Mouse (Mus musculus) CH12.LX (cell line): ENCODE measurements around the gene Pcdh17. TPM values are rescaled to one million over a fixed set of nuclear protein-coding genes. Genes with fewer than 3 reads are reported as not detected.

ENCODE experiments used
- DNase-seq: peaks from one replicate; pipeline ENCODE4 v3.0.0-alpha.2; 2013; ENCODE audit errors: extremely low read depth
- H3K27ac ChIP-seq: 2 replicates; pipeline ENCODE4 v1.5.1; 2012; ENCODE audit warnings: low read depth, mild to moderate bottlenecking, control low read depth, moderate library complexity; ENCODE audit not compliant: insufficient read depth
- H3K27me3 ChIP-seq: replicated peaks from 2 replicates; pipeline ENCODE3; 2012; ENCODE audit warnings: inconsistent platforms
- H3K36me3 ChIP-seq, 2 experiments: replicated peaks in 1 of 2; 2 replicates each; pipeline versions ENCODE3 to v1.6.1; 2012; ENCODE audit warnings: inconsistent platforms in 1 of 2, low read length in 1 of 2, mild to moderate bottlenecking in 1 of 2, mixed read lengths in 1 of 2, moderate library complexity in 1 of 2; ENCODE audit not compliant: control insufficient read depth in 1 of 2, insufficient read depth in 1 of 2
- H3K4me1 ChIP-seq, 2 experiments: 2 replicates each; pipeline ENCODE4 v1.6.1; 2012; ENCODE audit warnings: inconsistent platforms in 1 of 2, moderate library complexity in 1 of 2; ENCODE audit not compliant: insufficient read depth in 2 of 2, control insufficient read depth in 1 of 2
- H3K4me2 ChIP-seq: 2 replicates; pipeline ENCODE4 v1.6.1; 2012; ENCODE audit warnings: low read depth, mild to moderate bottlenecking, control low read depth; ENCODE audit not compliant: poor library complexity, insufficient read depth, severe bottlenecking
- H3K4me3 ChIP-seq, 3 experiments: fragments of 150-350 bp in 1 of 3; sonication (generic) in 1 of 3; replicated peaks in 1 of 3; 2 replicates each; pipeline versions ENCODE3 to v1.5.1; 2011 to 2012; ENCODE audit warnings: low read depth in 2 of 3, low read length in 2 of 3, mild to moderate bottlenecking in 2 of 3, moderate library complexity in 2 of 3, control low read depth in 1 of 3, improper control_type of control experiment in 1 of 3, inconsistent platforms in 1 of 3, mixed read lengths in 1 of 3; ENCODE audit not compliant: poor library complexity in 1 of 3
- H3K79me2 ChIP-seq: replicated peaks from 2 replicates; pipeline ENCODE4 v1.6.1; 2012; ENCODE audit warnings: mild to moderate bottlenecking, moderate library complexity; ENCODE audit not compliant: control insufficient read depth, poor library complexity, insufficient read depth, severe bottlenecking; ENCODE audit errors: extremely low read depth
- H3K9ac ChIP-seq: 2 replicates; pipeline ENCODE4 v1.6.1; 2012; ENCODE audit warnings: low read depth, mild to moderate bottlenecking, control low read depth, moderate library complexity; ENCODE audit not compliant: insufficient read depth
- H3K9me3 ChIP-seq: replicated peaks from 2 replicates; pipeline ENCODE3; 2012; ENCODE audit warnings: low read length, inconsistent platforms, mixed read lengths
- CTCF ChIP-seq, 2 experiments: IDR thresholded peaks in 1 of 2; conservative IDR thresholded peaks in 1 of 2; 2 replicates each; pipeline ENCODE4 v1.5.1; 2011 to 2012; ENCODE audit warnings: low read depth in 2 of 2, low read length in 2 of 2, improper control_type of control experiment in 1 of 2, inconsistent platforms in 1 of 2, mild to moderate bottlenecking in 1 of 2, moderate library complexity in 1 of 2
- EP300 ChIP-seq: IDR thresholded peaks from 2 replicates; pipeline ENCODE4 v1.6.1; 2011; ENCODE audit warnings: low read length, improper control_type of control experiment
- GABPA ChIP-seq: IDR thresholded peaks from 2 replicates; pipeline ENCODE4 v1.6.1; 2012; ENCODE audit warnings: low read depth, low read length, improper control_type of control experiment, inconsistent platforms; ENCODE audit not compliant: insufficient replicate concordance
- JUN ChIP-seq: IDR thresholded peaks from 2 replicates; pipeline ENCODE4 v1.6.1; 2011; ENCODE audit warnings: low read depth, mild to moderate bottlenecking, low read length, improper control_type of control experiment, moderate library complexity; ENCODE audit not compliant: insufficient read depth
- MAZ ChIP-seq: IDR thresholded peaks from 2 replicates; pipeline ENCODE4 v1.6.1; 2012; ENCODE audit warnings: low read depth, mild to moderate bottlenecking, inconsistent platforms, low read length, improper control_type of control experiment, moderate library complexity
- MXI1 ChIP-seq: IDR thresholded peaks from 2 replicates; pipeline ENCODE4 v1.6.1; 2011; ENCODE audit warnings: mild to moderate bottlenecking, low read depth, low read length, improper control_type of control experiment
- NELFE ChIP-seq: IDR thresholded peaks from 2 replicates; pipeline ENCODE4 v1.6.1; 2011; ENCODE audit warnings: low read depth, low read length, improper control_type of control experiment
- POLR2AphosphoS2 ChIP-seq: IDR thresholded peaks from 2 replicates; pipeline ENCODE4 v1.6.1; 2011; ENCODE audit warnings: low read depth, low read length, improper control_type of control experiment
- TCF12 ChIP-seq: IDR thresholded peaks from 2 replicates; pipeline ENCODE4 v1.6.1; 2014; ENCODE audit warnings: low read depth, mild to moderate bottlenecking, inconsistent platforms, low read length, improper control_type of control experiment
- UBTF ChIP-seq: IDR thresholded peaks from 2 replicates; pipeline ENCODE4 v1.6.1; 2012; ENCODE audit warnings: low read depth, mild to moderate bottlenecking, inconsistent platforms, low read length, improper control_type of control experiment, moderate library complexity
- USF2 ChIP-seq: conservative IDR thresholded peaks from 2 replicates; pipeline ENCODE4 v1.6.1; 2011; ENCODE audit warnings: low read depth, low read length, improper control_type of control experiment
- ZKSCAN1 ChIP-seq: IDR thresholded peaks from 2 replicates; pipeline ENCODE4 v1.6.1; 2012; ENCODE audit warnings: low read depth, inconsistent platforms, low read length, improper control_type of control experiment, borderline replicate concordance
- ZMIZ1 ChIP-seq: IDR thresholded peaks from 2 replicates; pipeline ENCODE4 v1.6.1; 2012; ENCODE audit warnings: low read depth, mild to moderate bottlenecking, inconsistent platforms, low read length, improper control_type of control experiment
- dilution Hi-C: fragments of 300-500 bp; cut with MboI; formaldehyde crosslinking; loops from 2 replicates; pipeline ENCODE4 v1.14.3; 2020; ENCODE audit warnings: low sequenced_read_pairs; ENCODE audit not compliant: extremely low pct_unique_long_range_greater_than_20kb, extremely low pct_ligation_motif_present
- in situ Hi-C: fragments of 300-500 bp; cut with MboI; formaldehyde crosslinking; loops from 3 replicates; pipeline ENCODE4 v1.14.3; 2019; ENCODE audit warnings: low sequenced_read_pairs, low pct_ligation_motif_present, low pct_unique_long_range_greater_than_20kb, mixed read lengths
- polyA plus RNA-seq: library from polyadenylated mRNA; unstranded; fragments of >175 nt; gene quantifications from 2 replicates; pipeline ENCODE4 v1.2.1, GENCODE M21; 2012; ENCODE audit warnings: low read depth; ENCODE audit not compliant: insufficient read length
- total RNA-seq, 2 experiments: library from RNA; depleted of rRNA; stranded (reverse); fragments of 300-350 nt in 1 of 2; fragments of >200 nt in 1 of 2; gene quantifications; 2 replicates each; pipeline ENCODE4 v1.2.3; 2012 to 2014

The Pcdh17 gene
- total and polyA plus RNA-seq, 3 experiments, result 0.19 to 0.85 (median 0.41) TPM

DNA sequence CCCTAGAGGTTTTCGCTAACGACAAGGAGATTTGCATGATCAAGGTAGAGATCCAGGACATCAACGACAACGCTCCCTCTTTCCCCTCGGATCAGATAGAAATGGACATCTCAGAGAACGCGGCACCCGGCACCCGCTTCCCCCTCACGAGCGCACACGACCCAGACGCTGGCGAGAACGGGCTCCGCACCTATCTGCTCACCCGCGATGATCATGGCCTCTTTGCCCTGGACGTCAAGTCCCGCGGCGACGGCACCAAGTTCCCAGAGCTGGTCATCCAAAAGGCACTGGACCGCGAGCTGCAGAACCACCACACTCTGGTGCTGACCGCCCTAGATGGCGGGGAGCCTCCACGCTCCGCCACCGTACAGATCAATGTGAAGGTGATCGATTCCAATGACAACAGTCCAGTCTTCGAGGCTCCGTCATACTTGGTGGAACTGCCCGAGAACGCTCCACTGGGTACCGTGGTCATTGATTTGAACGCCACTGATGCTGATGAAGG is 3.1 kb downstream of the Pcdh17 start:
- DNase-seq, result no peak
- H3K4me1 ChIP-seq, result no peaks in the 10 kb centered on the region
- in situ Hi-C loops, result loop anchor here (25.0 kb wide), 1 partner anchor 184 kb away; no protein-coding TSS in a partner anchor
- H3K9ac ChIP-seq, result no peak overlapping the region
- H3K27ac ChIP-seq, result no peak overlapping the region
- no peaks in the 10 kb centered on the region for H3K27me3 ChIP-seq
- dilution Hi-C loops, result no loop called here
- no peak for TF ChIP-seq EP300
- TF ChIP-seq, all 38 proteins: peak for 0
- Histone ChIP-seq H3K79me2 (no peaks in the 10 kb centered on the region), H3K36me3 (no peaks in the 10 kb centered on the region), H3K9me3 (peaks cover 43% of the 10 kb centered on the region), H3K4me3 (peak overlapping the region in 1 of 3 experiments; percentile 3), H3K4me2 (no peak overlapping the region)

- Histone ChIP-seq H3K79me2 (no peaks in the 10 kb centered on the region), H3K9ac (no peak overlapping the region), H3K4me1 (no peaks in the 10 kb centered on the region), H3K27me3 (no peaks in the 10 kb centered on the region), H3K36me3 (no peaks in the 10 kb centered on the region), H3K4me2 (no peak overlapping the region), H3K4me3 (peak overlapping the region in 1 of 3 experiments; percentile 3), H3K9me3 (peaks cover 43% of the 10 kb centered on the region), H3K27ac (no peak overlapping the region)
- TF ChIP-seq GABPA, result no peak
- TF ChIP-seq MXI1, result no peak
- no peak for TF ChIP-seq NELFE
- TF ChIP-seq MAZ, result no peak
- no peak for TF ChIP-seq USF2
- TF ChIP-seq ZKSCAN1, result no peak
- no peak for TF ChIP-seq CTCF (conservative IDR thresholded peaks at IDR 0.05 in 1 of 2, IDR thresholded peaks at IDR 0.05 in 1 of 2; ENCODE audit: low read depth in 2 of 2, low read length in 2 of 2)
- no peak for TF ChIP-seq JUN
- TF ChIP-seq POLR2AphosphoS2, result no peak
- no peak for TF ChIP-seq ZMIZ1
- TF ChIP-seq TCF12, result no peak
- TF ChIP-seq UBTF, result no peak
- dilution Hi-C loops (no loop called here), in situ Hi-C loops (loop anchor here (25.0 kb wide), 1 partner anchor 185 kb away; no protein-coding TSS in a partner anchor)
- no peak for DNase-seq
These were observed 3.7 kb downstream of the Pcdh17 start for GRCm38 (mm10) chr14:84446941-84447641.
